Mouse (Mus musculus) c-Kit-positive CD71-positive TER-119-negative erythroid progenitor cells, embryonic 14.5 days (primary cell): ENCODE data around the gene Hivep2.

ENCODE experiments used
- DNase-seq: peaks from one replicate; pipeline ENCODE4 v3.0.0-alpha.2; 2013; ENCODE audit warnings: low read depth

Hivep2 gene

DNA sequence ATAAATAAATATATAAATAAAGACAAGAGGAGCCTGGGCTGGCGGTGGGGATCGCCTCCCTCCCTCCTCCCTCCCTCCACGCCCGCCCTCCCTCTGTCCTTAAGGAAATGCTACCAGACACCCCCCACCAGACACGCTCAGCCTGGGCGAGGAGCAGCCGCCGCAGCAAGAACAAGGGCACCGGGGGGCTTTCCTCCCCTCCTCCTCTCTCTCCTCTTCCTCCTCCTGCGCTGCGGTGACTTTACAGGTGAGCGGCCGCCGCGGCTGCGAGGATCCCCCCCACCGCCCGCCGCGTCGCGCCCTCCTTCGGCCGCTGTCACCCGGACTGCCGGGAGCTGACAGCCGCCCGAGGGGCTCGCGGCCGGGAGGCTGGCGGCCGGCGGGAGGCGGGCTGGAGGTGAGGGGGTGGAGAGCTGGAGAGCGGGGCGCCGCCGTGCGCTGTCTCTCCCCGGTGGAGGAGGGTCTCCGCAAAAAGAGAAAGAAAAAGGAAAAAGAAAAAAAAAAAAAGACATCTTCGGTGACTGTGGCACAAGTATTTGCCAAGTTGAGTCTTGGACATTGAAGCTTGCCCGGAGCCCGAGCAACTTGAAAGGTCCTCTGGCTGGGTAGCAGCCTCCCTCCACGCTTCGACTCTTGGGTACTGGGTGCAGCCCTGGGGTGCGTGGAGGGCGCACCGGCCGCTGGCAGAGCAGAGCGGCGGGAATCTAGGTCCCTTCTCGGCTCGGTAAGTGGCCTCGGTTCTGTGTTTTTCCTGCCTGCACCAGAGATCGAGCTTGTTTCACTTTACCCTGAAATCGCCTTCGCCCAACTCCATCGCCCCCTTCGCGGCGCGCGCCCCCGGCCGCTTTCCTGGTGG lies at the start of gene Hivep2:
TSS of gene Hivep2 (plus strand) at position 102 of the 856 bp plus-strand sequence.
- DNase-seq, result no peak

DNA sequence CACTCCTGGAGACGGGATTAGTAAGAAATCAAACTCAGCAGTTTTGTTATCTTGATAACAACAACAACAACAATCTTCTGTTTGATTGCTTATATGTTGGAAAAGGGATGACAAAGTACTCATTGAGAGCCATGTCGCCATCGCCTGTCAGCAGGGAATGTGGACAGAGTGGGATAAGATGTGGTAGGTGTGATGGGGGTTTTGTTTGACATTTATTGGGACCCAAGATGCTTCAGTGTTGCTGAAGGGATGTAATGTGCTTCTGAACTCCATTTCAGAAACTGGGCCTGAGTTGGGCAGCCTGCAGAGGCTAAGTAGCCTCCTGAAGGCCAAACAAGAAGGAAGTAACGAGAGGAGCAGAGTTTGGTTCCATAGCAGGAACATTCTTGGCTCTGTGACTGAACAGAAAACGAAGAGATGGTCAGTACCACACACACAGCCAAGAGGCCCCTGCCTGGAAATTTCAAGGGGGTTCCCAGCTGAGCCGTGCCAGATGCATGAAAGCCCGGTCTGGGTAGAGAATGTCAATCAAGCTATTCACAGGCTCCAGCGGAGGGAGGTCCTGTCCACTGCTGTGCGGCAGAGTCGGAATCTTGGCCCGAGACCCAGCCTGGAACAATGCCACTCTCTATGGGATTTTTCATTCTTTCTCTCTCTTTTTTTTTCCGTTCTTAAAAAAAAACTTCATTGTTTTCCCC lies 49.1 kb upstream of the Hivep2 start:
- DNase-seq, result no peak

GRCm38 (mm10) chr10:13921641-13922385 lies 44.1 kb upstream of the Hivep2 start:
- DNase-seq, result no peak

- peak; percentile 67 for DNase-seq
Observed at GRCm38 (mm10) chr10:13929306-13929705, 36.6 kb upstream of the Hivep2 start.

DNA sequence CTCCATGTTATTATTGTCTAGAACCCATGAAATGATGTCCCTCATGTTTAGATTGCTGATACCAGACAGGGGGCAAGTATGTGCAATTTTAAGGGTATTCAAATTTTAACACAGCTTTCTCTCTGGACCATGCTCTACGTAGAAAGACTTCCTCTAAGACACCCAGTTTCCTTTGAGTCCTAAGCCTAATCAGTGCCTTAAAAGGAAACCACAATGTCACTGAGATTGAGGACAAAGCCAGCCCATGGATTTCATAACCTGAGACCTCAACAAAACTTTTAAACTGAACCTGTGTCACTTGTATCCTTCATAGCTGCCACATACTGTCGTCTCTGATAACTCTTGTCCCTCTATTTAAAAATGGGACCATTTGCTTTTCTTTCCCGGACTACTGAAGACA lies 33.7 kb upstream of the Hivep2 start:
- no peak for DNase-seq

DNA sequence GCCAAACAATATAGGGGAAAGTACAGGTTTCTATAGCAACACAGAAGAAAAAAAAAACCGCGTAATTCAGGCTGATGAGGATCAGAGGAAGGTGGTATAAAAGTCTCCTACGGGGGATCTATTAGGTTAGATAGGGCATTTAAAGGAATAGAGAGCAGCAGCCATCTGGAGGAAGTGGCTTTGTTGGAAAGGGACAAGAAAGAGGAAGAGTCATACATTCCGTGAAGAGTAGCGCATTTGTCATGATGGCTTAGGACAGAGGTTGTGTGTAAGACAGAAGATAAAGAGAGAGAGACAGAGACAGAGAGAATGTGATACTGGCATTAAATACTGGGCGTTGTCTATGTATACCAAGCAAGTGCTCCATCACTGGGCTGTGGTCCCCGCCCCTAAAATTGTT lies 32.6 kb upstream of the Hivep2 start:
- DNase-seq, result no peak

GRCm38 (mm10) chr10:13935646-13936045 lies 30.2 kb upstream of the Hivep2 start:
- no peak for DNase-seq

GRCm38 (mm10) chr10:13941406-13941805 lies 24.5 kb upstream of the Hivep2 start:
- DNase-seq, result no peak

GRCm38 (mm10) chr10:13943706-13944105 lies 22.2 kb upstream of the Hivep2 start:
- DNase-seq, result no peak

DNA sequence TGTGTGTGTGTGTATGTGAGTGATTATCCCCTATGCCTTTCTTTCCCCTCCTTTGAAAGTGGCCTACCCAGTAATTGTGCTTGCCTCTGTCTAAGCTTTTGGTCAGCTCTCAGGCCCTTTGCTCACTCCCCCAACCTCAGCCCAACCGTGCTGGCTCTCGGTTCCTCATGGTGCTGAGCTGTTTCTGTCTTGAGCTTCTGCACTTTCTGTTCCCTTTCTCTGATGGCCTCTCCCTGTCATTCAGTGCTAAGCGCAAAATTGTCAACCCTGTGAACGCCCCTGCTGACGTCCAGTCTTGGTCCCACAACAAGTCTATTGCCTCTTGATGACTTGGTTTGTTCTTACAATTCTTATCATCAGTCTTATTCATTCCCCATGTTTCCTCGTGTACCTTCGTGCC lies 19.4 kb upstream of the Hivep2 start:
- DNase-seq, result no peak

DNA sequence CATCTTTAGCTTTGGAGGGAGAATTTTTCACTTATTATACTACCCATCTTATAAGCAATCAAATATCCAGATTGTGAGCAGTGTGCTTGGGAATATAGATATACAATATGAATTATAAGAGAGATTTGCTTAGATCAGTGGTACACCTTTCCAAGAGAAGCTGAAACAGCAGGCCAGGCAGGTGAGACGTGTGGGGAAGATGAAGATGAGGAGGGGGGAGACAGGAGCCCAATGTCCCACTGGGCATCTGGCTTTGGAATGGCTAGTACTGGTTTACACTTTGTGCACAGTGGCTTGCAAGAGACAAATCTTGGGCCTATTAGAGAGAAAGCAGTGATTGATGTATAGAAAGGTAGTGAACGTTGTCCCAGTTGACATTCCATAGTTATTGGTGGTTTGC lies 2.9 kb upstream of the Hivep2 start:
- no peak for DNase-seq

GRCm38 (mm10) chr10:13963908-13964500 lies 1.9 kb upstream of the Hivep2 start:
- no peak for DNase-seq

GRCm38 (mm10) chr10:13964501-13965281 lies 1.2 kb upstream of the Hivep2 start:
- DNase-seq, result no peak

DNA sequence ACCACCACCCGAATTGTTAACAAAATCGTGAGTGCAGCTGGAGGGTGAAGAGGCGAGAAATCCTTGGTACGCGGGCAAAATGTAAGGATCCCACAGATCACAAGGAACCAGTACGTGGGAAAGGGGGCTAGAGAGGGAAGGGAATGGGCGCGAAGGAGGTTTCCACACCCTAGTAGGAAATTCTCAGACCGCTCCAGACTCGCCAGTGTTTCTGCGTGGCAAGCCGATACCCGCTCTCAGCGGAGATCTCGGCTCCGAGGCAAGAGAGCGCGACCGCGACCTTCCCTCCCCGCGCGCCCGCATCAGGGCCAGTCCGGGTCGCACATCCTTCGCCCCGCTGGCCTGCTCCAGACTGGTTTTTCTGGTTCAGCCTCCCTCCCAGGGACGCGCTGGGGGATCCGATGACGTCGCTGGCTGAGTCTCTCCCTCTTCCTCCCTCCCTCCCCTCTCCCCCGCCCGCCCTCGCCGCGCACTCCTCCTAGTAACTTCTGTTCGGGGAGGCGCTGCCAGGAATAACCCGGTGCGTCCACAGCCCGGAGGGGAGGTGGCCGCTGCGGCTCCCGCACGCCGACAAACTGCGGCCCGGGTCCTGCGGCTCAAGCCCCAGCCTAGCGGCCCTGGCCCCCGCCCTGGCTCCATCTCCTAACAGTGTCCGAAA lies 430 bp upstream of the Hivep2 start:
- no peak for DNase-seq

GRCm38 (mm10) chr10:13966830-13967450 lies 1.1 kb downstream of the Hivep2 start:
- no peak for DNase-seq

DNA sequence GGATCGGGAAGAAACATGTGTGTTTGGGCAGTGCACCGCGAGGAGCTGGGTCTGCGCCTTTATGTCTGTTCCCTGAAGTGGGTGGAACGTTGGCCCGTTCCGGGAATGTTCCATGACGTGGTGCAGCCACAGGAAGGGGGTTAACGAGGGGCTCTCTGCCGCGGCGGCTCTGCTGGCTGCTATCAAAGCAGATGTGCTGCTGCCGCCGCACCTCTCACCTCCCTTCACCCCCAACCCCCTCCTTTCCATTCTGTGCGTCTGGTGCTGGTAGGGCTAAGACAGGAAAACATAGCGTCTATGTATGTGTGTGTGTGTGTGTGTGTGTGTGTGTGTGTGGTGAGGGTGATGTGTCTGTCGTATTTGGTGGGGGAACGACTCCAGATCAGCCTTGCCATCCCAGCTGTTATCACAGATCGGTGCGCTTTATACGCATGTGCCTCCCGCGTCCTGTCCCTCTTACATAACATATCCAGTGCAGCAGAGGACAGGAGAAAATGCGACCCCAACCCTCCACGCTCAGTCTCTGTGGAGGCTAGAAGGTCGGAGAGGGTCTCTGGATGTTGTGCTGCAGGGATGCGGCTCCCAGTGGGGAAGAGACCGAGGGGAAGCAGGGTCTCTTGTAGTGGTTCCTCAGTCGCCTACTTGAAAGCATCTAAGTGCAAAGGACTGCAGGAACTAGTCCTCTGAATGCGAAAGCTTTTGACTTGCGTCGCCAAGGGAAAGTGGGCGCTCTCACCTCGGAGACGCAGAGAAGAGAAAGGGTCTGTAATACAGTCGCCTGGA lies 1.8 kb downstream of the Hivep2 start:
- no peak for DNase-seq

GRCm38 (mm10) chr10:13968234-13968555 lies 2.3 kb downstream of the Hivep2 start:
- no peak for DNase-seq

- no peak for DNase-seq
Observed at GRCm38 (mm10) chr10:13968989-13969388, 3.1 kb downstream of the Hivep2 start.

DNA sequence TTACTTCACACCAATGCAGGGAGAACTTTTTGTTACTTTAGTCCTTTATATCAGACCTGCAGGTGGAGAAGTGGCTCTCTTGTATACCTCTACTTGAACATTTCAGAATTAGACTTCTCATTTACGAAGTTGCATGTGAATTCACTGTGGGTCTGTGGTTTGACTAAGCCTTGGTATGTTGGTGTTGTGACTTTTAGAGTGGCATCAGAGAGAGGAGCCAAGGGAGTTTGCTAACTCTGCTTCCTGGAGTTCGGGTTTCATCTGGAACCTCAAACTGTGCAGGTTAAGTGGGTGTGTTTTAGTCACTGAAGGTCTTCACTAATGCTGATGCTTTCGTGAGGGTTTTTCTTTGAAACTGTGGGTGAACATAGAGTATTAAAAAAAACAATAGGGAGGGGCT lies 4.4 kb downstream of the Hivep2 start:
- no peak for DNase-seq

DNA sequence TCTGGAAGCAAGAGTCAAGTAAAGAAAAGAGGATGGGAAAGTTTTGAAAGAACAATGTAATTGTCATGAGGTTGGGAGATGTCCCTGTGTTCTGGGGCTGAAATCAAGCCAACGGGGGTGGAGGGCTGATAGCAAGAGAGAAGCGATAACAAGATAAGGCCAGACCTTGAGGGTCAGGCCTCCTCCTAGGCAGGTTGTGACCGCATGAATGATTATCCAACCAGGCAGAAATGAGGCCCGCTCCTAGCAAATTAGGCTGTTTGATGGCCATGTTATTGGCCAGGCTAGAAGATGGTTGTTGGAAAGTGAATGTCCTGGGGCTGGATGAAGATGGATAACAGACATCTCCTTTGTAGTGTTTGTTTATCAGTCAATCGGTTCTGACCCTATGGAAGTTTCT lies 5.4 kb downstream of the Hivep2 start:
- no peak for DNase-seq
